Mouse (Mus musculus) stomach, embryonic 16.5 days (tissue): ENCODE results near the gene 1700016H13Rik. TPM values are rescaled to one million over a fixed set of nuclear protein-coding genes. Genes with fewer than 3 reads are reported as not detected.

Experiments
- ATAC-seq: fragments of 200-750 bp; cut with Nextera tagmentation; 2 replicates; pipeline ENCODE4 v1.8.0; 2017; ENCODE audit warnings: moderate number of reproducible peaks, moderate TSS enrichment; ENCODE audit not compliant: insufficient read depth, low FRiP score
- H3K27ac ChIP-seq: fragments of 300-500 bp; sonication (generic); 2 replicates; pipeline ENCODE4 v1.5.1; 2014; ENCODE audit warnings: low read length
- H3K27me3 ChIP-seq: fragments of 300-500 bp; sonication (generic); 2 replicates; pipeline ENCODE4 v1.6.1; 2014; ENCODE audit warnings: low read length, control low read depth, mixed read lengths; ENCODE audit not compliant: control insufficient read depth, insufficient read depth
- H3K36me3 ChIP-seq: fragments of 300-500 bp; sonication (generic); 2 replicates; pipeline ENCODE4 v1.6.1; 2014; ENCODE audit warnings: low read length; ENCODE audit not compliant: control insufficient read depth, insufficient read depth
- H3K4me1 ChIP-seq: fragments of 300-500 bp; sonication (generic); 2 replicates; pipeline ENCODE4 v1.6.1; 2014; ENCODE audit warnings: low read length, control low read depth, mixed read lengths; ENCODE audit not compliant: control insufficient read depth, insufficient read depth
- H3K4me2 ChIP-seq: fragments of 300-500 bp; sonication (generic); 2 replicates; pipeline ENCODE4 v1.6.1; 2014; ENCODE audit warnings: low read depth, low read length, mixed read lengths
- H3K4me3 ChIP-seq: fragments of 300-500 bp; sonication (generic); replicated peaks from 2 replicates; pipeline ENCODE4 v1.5.1; 2014; ENCODE audit warnings: mild to moderate bottlenecking, low read length
- H3K9ac ChIP-seq: fragments of 300-500 bp; sonication (generic); 2 replicates; pipeline ENCODE4 v1.6.1; 2014; ENCODE audit warnings: low read length
- H3K9me3 ChIP-seq: fragments of 300-500 bp; sonication (generic); replicated peaks from 2 replicates; pipeline ENCODE4 v1.6.1; 2016; ENCODE audit warnings: low read length, control low read depth; ENCODE audit not compliant: control insufficient read depth
- WGBS: fragments of 180-500 bp; shearing (Covaris S2); extraction: QIAGEN DNeasy Blood & Tissue Kit; methylation state at CpG from one replicate; pipeline ENCODE4 v1.1.7; 2014; 5-methylcytosine and 5-hydroxymethylcytosine counted together
- polyA plus RNA-seq: library from polyadenylated mRNA; unstranded; fragments of >200 nt; fragmentation: Nextera tagmentation; extraction: Ambion mirVana; gene quantifications from 2 replicates; pipeline ENCODE4 v1.2.1, GENCODE M21; 2015

The 1700016H13Rik gene
- polyA plus RNA-seq, 1 experiment from 2014 or later = 0.44 TPM

DNA sequence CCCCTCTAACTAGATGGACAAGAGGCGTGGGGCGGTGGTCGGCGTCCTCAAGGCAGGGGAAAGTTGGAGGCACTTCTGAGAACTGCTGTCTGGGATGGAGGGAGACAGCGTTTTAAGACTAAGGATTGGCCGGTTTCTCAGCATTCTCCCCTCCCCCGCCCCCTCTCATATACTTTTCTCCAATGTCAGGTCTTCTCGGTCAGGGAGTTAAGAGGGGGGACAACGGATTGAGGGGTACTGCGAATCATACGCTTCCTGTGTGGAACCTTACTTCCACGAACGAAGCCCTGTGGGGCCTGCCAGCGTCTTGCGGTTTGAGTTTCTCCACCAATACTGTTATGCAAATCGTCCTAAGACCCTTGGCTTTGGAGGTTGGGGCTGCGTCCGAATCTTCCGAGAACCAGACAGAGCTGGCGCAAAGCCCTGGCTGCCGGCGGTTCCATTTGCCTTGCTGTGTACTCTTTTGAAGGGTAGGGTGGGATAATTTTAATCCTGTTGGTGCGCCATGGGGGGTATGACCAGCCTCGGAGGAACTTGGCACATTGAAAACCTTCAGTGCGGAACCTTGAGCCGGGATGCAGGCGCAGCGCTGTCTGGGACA lies 37.3 kb upstream of the 1700016H13Rik start:
- peak overlapping the region; percentile 100 for H3K4me2 ChIP-seq
- H3K9ac ChIP-seq = peak overlapping the region; percentile 75
- H3K36me3 ChIP-seq = no peaks in the 10 kb centered on the region
- peaks cover 15% of the 10 kb centered on the region for H3K27me3 ChIP-seq
- no peak overlapping the region for H3K27ac ChIP-seq
- H3K4me1 ChIP-seq = 0 out of 2 replicates have a peak, but pooled peaks cover 6% of the 10 kb centered on the region
- no peaks in the 10 kb centered on the region for H3K9me3 ChIP-seq
- peak overlapping the region; percentile 79 for H3K4me3 ChIP-seq
- WGBS = 2% methylated on average over 28 of the region's 28 CpGs
- ATAC-seq = no peak

DNA sequence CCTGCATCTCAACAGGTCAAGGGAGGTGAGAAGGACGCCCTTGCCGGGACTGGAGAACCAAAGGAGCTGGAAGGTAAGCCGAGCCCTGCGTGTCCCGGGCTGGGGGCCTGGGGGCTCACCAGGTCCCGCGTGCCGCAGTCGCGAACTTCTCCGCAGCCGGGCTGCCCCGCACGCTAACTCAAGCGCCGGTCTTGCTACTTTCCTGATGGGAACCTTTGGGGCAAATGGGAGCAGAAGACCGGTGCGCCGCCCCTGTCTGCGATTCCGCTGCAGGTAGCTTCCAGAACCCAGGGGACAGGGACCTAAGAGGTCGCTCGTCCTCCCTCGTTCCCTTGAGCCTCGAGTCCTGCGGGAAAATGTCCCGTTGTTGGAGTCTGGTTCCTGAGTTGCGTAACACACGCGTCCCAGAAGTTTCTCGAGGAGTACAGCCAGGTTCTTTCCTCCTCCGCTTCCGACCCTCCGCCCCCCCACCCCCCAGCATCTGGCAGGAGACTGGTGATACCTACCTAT lies 36.8 kb upstream of the 1700016H13Rik start:
- no peak overlapping the region; the same call in 1 of the 2 replicates for H3K27ac ChIP-seq
- no peaks in the 10 kb centered on the region for H3K9me3 ChIP-seq
- H3K9ac ChIP-seq = peak overlapping the region; percentile 75
- H3K27me3 ChIP-seq = peaks cover 15% of the 10 kb centered on the region
- ATAC-seq = 0 out of 2 replicates have a peak, but pooled peaks have one; percentile 14
- H3K4me2 ChIP-seq = peak overlapping the region; percentile 100
- peak overlapping the region; percentile 79 for H3K4me3 ChIP-seq
- H3K36me3 ChIP-seq = no peaks in the 10 kb centered on the region
- WGBS = 0% methylated on average over 34 of the region's 34 CpGs
- H3K4me1 ChIP-seq = 0 out of 2 replicates have a peak, but pooled peaks cover 6% of the 10 kb centered on the region

DNA sequence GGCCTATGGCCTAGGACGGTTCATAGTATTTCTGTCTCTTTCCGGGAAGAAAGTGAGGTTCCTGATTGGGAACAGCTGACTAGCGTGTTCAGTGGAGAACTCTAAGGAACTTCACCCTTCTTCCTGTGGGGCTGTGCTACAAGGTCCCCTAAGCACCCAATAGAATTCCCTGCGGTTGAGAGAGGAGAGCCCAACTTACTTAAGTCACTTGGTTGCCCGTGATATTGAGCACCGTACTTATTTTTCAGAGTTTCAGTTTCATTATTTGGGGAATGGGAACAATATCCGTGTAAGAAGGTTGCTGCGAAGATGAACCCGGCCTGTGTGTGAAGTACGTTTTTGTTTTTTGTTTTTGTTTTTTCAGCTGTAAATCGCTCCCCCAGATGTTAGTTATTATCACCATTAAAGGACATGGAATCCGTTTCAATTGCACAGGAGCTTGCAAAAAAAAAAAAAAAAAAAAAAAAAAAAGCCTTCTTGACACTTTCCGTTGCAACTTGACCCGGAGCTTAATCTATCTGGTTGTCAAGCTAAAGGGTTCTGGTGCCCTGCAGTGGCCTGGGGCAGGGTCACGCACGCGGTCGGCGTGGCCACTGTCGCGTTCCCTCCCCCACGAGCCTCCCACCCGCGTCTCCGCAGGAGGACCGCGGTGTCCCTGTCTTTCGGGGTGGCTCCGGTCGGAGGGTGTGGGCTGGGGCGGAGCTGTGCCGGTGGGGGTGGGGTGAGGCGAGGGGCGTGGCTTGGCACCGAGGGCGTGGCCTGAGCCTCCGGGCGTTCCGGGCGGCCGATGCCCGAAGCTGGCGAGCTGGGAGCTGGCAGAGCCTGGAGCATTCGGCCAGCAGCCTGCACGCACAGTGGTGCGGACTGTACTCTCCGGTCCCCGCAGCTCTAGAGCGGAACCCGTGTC lies 36.1 kb upstream of the 1700016H13Rik start, which contains the start of gene Aff1:
TSS of gene Aff1 (plus strand) at position 751 of the 907 bp plus-strand sequence.
- Histone ChIP-seq H3K4me2 (peak within 1 kb of the TSS; percentile 100), H3K27me3 (peaks cover 15% of the 10 kb centered on the region), H3K36me3 (no peaks in the 10 kb centered on the region), H3K9me3 (no peaks in the 10 kb centered on the region), H3K4me3 (peak within 1 kb of the TSS; percentile 79), H3K4me1 (0 out of 2 replicates have a peak, but pooled peaks cover 6% of the 10 kb centered on the region), H3K9ac (peak within 1 kb of the TSS; percentile 75), H3K27ac (no peak within 1 kb of the TSS; the same call in 1 of the 2 replicates)
- ATAC-seq = peak; percentile 93
- 3% methylated on average over 50 of the region's 50 CpGs for WGBS

DNA sequence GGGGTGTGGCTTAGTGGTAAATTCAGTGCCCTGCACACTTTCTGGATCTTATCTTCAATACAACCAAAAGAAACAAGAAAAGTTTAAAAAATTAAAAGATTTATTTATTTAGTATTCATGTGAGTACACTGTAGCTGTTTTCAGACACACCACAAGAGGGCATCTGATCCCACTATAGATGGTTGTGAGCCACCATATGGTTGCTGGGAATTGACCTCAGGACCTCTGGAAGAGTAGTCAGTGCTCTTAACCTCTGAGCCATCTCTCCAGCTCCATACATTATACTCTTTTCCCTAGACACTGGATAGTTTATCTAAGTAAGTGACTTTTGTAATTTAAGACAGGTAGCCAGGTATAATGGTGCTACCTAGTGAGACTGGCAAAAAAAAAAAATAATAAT lies 35.4 kb upstream of the 1700016H13Rik start:
- Histone ChIP-seq H3K27me3 (peaks cover 15% of the 10 kb centered on the region), H3K9me3 (no peaks in the 10 kb centered on the region), H3K36me3 (no peaks in the 10 kb centered on the region), H3K4me3 (peak overlapping the region; percentile 79; the same call in 1 of the 2 replicates), H3K4me1 (0 out of 2 replicates have a peak, but pooled peaks cover 6% of the 10 kb centered on the region), H3K27ac (no peak overlapping the region), H3K4me2 (no peak overlapping the region), H3K9ac (no peak overlapping the region)
- no peak for ATAC-seq

DNA sequence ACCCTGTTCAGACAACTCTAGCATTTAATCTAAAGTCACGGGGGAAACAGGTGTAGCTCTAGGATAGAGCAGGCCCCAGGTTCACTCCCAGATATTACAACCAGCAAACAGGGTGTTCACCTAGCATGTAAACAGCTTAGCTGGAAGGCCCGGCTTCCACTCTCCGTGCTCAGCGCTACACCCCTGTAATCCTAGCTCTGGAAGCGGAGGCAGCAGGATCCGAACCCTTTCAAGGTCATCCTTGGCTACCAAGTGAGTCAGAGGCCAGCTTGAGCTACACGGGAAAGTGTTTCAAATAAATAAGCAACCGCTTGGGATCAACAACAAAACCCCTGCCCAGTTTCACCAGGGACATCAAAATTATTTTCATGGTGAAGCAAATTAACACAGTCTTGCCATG lies 34.4 kb upstream of the 1700016H13Rik start:
- no peak for ATAC-seq
- Histone ChIP-seq H3K4me1 (0 out of 2 replicates have a peak, but pooled peaks cover 6% of the 10 kb centered on the region), H3K36me3 (no peaks in the 10 kb centered on the region), H3K27me3 (peaks cover 15% of the 10 kb centered on the region), H3K9ac (no peak overlapping the region), H3K4me2 (no peak overlapping the region), H3K27ac (no peak overlapping the region), H3K9me3 (no peaks in the 10 kb centered on the region), H3K4me3 (no peak overlapping the region)
- 81% methylated on average over 8 of the region's 8 CpGs for WGBS

DNA sequence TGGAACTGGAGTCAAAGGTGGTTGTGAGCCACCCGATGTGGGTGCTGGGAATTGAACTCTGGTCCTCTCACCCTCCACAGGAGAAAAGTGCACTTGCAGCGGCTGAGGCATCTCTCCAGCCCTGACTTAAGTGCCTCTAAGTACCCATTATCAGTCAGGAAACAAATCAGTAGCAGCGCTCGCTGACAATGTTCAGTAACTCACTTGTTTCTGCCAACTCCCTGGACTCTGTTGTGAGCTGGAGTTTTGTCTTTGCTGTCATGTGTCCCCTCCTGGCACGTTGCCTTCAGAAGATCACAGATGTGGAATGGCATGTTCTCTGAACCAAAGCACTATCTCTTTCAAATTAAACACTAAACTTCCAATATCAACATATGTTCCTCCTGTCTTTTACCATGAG lies 33.8 kb upstream of the 1700016H13Rik start:
- Histone ChIP-seq H3K27me3 (peaks cover 15% of the 10 kb centered on the region), H3K4me1 (0 out of 2 replicates have a peak, but pooled peaks cover 6% of the 10 kb centered on the region), H3K9me3 (no peaks in the 10 kb centered on the region), H3K9ac (no peak overlapping the region), H3K4me3 (no peak overlapping the region), H3K27ac (no peak overlapping the region), H3K4me2 (no peak overlapping the region), H3K36me3 (no peaks in the 10 kb centered on the region)
- WGBS = 79% methylated on average over 5 of the region's 5 CpGs
- no peak for ATAC-seq

DNA sequence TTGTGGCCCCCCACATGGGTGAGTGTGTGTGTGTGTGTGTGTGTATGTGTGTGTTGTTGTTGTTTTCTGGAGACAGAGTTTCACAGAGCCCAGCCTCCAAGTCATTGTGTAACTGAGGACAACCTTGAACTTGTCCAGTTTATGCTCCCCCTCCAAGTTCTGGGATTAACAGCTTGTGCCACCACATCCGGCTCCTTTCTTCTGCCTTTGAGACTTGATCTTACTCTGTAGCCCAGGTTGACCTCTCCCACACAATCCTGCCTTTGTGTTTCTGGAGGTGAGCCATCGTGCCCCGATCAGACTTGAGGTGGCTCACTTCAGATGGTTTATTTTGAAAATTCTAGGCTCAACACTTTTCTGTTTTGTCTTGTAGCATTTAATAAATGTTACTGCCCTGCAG lies 26.0 kb upstream of the 1700016H13Rik start:
- H3K27me3 ChIP-seq = no peaks in the 10 kb centered on the region
- no peak overlapping the region for H3K4me3 ChIP-seq
- no peak overlapping the region for H3K9ac ChIP-seq
- no peak for ATAC-seq
- H3K36me3 ChIP-seq = no peaks in the 10 kb centered on the region
- no peaks in the 10 kb centered on the region for H3K4me1 ChIP-seq
- no peak overlapping the region for H3K4me2 ChIP-seq
- no peaks in the 10 kb centered on the region for H3K9me3 ChIP-seq
- H3K27ac ChIP-seq = no peak overlapping the region
- WGBS = 58% methylated on average over 3 of the region's 3 CpGs

DNA sequence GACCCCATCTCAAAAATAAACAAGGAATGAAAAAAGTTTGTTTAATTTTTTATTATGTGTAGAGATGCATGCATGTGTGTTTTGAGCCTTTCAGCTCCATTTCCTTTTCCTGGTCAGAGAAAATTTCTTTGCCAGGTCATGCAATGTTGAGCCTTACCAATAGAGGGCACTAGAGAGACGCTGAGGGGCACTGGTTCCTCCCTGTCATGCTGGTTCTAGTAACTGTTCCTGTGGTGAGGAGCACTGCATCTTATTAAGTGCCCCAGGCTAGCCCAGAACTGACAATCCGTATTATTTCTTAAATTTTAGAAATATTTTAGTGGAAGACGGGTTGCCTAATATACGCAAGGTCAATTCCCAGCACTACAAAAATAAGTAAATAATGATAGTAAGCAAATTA lies 24.6 kb upstream of the 1700016H13Rik start:
- Histone ChIP-seq H3K36me3 (no peaks in the 10 kb centered on the region), H3K4me3 (no peak overlapping the region), H3K9ac (no peak overlapping the region), H3K27me3 (no peaks in the 10 kb centered on the region), H3K27ac (no peak overlapping the region), H3K4me1 (no peaks in the 10 kb centered on the region), H3K4me2 (no peak overlapping the region), H3K9me3 (no peaks in the 10 kb centered on the region)
- 45% methylated on average over 4 of the region's 4 CpGs for whole genome bisulfite sequencing
- ATAC-seq = peak; percentile 34; the same call in 1 of the 2 replicates

DNA sequence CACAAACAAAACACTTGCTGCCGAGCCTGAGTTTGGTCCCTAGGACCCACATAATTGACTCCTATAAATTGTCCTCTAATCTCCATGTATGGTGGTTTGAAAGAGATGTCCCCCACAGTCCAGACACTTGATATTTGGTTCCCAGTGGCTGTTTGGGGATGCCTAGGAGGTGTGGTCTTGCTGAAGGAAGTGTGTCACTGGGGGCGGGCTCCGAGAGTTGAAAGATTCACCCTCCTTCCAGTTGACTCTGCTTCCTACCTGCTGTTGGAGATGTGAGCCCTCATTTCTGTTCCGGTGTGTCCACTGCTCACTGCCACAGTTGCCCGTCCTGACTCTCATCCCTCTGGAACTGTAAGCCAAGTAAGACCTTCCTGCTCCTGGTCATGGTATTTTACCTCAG lies 23.2 kb upstream of the 1700016H13Rik start:
- H3K9me3 ChIP-seq = no peaks in the 10 kb centered on the region
- ATAC-seq = no peak
- no peak overlapping the region for H3K27ac ChIP-seq
- no peak overlapping the region for H3K4me3 ChIP-seq
- H3K27me3 ChIP-seq = no peaks in the 10 kb centered on the region
- 91% methylated on average over 5 of the region's 5 CpGs for WGBS
- H3K36me3 ChIP-seq = no peaks in the 10 kb centered on the region
- 0 out of 2 replicates have a peak, but pooled peaks cover under 1% of the 10 kb centered on the region for H3K4me1 ChIP-seq
- H3K4me2 ChIP-seq = no peak overlapping the region
- no peak overlapping the region for H3K9ac ChIP-seq
